Mouse (Mus musculus): ENCODE data around the gene Ksr2. TPM values are rescaled to one million over a fixed set of nuclear protein-coding genes. Genes with fewer than 3 reads are reported as not detected.
"Not testable (repeated sequence)": the region's sequence is repeated elsewhere in the genome, so short reads cannot be mapped to it uniquely, and the experiment has no call there.

Ksr2 gene
- polyA plus RNA-seq, 1 experiment from 2014 or later, result 2.1 TPM

GRCm38 (mm10) chr5:117614331-117615024 is 200.7 kb downstream of the Ksr2 start:
- WGBS, result 38% methylated on average over 5 of the region's 5 CpGs
- Histone ChIP-seq H3K4me3 (no peak overlapping the region), H3K36me3 (no peaks in the 10 kb centered on the region), H3K9me3 (no peaks in the 10 kb centered on the region), H3K27ac (no peak overlapping the region), H3K4me1 (replicated peaks) (no peaks in the 10 kb centered on the region), H3K27me3 (ENCODE audit: insufficient read depth, poor library complexity, severe bottlenecking) (no peaks in the 10 kb centered on the region; the same call in 1 of the 2 replicates)
- peak; percentile 84 for DNase-seq (ENCODE audit: low spot score)

GRCm38 (mm10) chr5:117620292-117620691 is 206.5 kb downstream of the Ksr2 start:
- no peak for DNase-seq (ENCODE audit: low spot score)
- Histone ChIP-seq H3K4me1 (replicated peaks) (peaks cover 11% of the 10 kb centered on the region), H3K4me3 (no peak overlapping the region), H3K27me3 (ENCODE audit: insufficient read depth, poor library complexity, severe bottlenecking) (peaks cover 5% of the 10 kb centered on the region; the same call in 1 of the 2 replicates), H3K36me3 (no peaks in the 10 kb centered on the region), H3K9me3 (no peaks in the 10 kb centered on the region), H3K27ac (no peak overlapping the region)
- 93% methylated on average over 4 of the region's 4 CpGs for WGBS

- Histone ChIP-seq H3K27me3 (ENCODE audit: insufficient read depth, poor library complexity, severe bottlenecking) (peaks cover 12% of the 10 kb centered on the region; the same call in 1 of the 2 replicates), H3K36me3 (no peaks in the 10 kb centered on the region), H3K9me3 (no peaks in the 10 kb centered on the region), H3K27ac (no peak overlapping the region), H3K4me1 (replicated peaks) (peaks cover 22% of the 10 kb centered on the region), H3K4me3 (no peak overlapping the region)
- WGBS, result 50% methylated on average over 12 of the region's 12 CpGs
- no peak for DNase-seq (ENCODE audit: low spot score)
Observed at GRCm38 (mm10) chr5:117622221-117622620, 208.4 kb downstream of the Ksr2 start.

GRCm38 (mm10) chr5:117623206-117623605 is 209.4 kb downstream of the Ksr2 start:
- Histone ChIP-seq H3K4me1 (replicated peaks) (peaks cover 24% of the 10 kb centered on the region), H3K27me3 (ENCODE audit: insufficient read depth, poor library complexity, severe bottlenecking) (peaks cover 12% of the 10 kb centered on the region; the same call in 1 of the 2 replicates)
- H3K36me3 ChIP-seq; H3K27ac ChIP-seq; H3K4me3 ChIP-seq; DNase-seq (ENCODE audit: low spot score); H3K9me3 ChIP-seq: not testable (repeated sequence)
- 88% methylated on average over 4 of the region's 4 CpGs for WGBS

GRCm38 (mm10) chr5:117626907-117627306 is 213.1 kb downstream of the Ksr2 start:
- Histone ChIP-seq H3K27ac (no peak overlapping the region), H3K4me1 (replicated peaks) (peaks cover 24% of the 10 kb centered on the region), H3K27me3 (ENCODE audit: insufficient read depth, poor library complexity, severe bottlenecking) (peaks cover 9% of the 10 kb centered on the region; the same call in 1 of the 2 replicates), H3K36me3 (no peaks in the 10 kb centered on the region), H3K9me3 (no peaks in the 10 kb centered on the region), H3K4me3 (no peak overlapping the region)
- 5% methylated on average over 4 of the region's 4 CpGs for WGBS
- peak; percentile 22 for DNase-seq (ENCODE audit: low spot score)

- H3K27ac ChIP-seq, result no peak overlapping the region
- WGBS, result 53% methylated on average over 7 of the region's 7 CpGs
Observed at GRCm38 (mm10) chr5:117628351-117628750, 214.6 kb downstream of the Ksr2 start.

GRCm38 (mm10) chr5:117629570-117629969 is 215.8 kb downstream of the Ksr2 start:
- Histone ChIP-seq H3K36me3 (no peaks in the 10 kb centered on the region), H3K27me3 (ENCODE audit: insufficient read depth, poor library complexity, severe bottlenecking) (peaks cover 9% of the 10 kb centered on the region; the same call in 1 of the 2 replicates), H3K27ac (no peak overlapping the region), H3K4me1 (replicated peaks) (peaks cover 12% of the 10 kb centered on the region), H3K9me3 (no peaks in the 10 kb centered on the region), H3K4me3 (no peak overlapping the region)
- 89% methylated on average over 14 of the region's 14 CpGs for WGBS
- DNase-seq (ENCODE audit: low spot score), result no peak

More at GRCm38 (mm10) chr5:117628351-117628750, 214.6 kb downstream of the Ksr2 start:
- peak; percentile 30 for DNase-seq (ENCODE audit: low spot score)
- Histone ChIP-seq H3K4me3 (no peak overlapping the region), H3K36me3 (no peaks in the 10 kb centered on the region), H3K9me3 (no peaks in the 10 kb centered on the region), H3K27me3 (ENCODE audit: insufficient read depth, poor library complexity, severe bottlenecking) (peaks cover 9% of the 10 kb centered on the region; the same call in 1 of the 2 replicates), H3K4me1 (replicated peaks) (peaks cover 15% of the 10 kb centered on the region)

- Histone ChIP-seq H3K27ac (no peak overlapping the region), H3K36me3 (no peaks in the 10 kb centered on the region), H3K4me3 (no peak overlapping the region), H3K9me3 (no peaks in the 10 kb centered on the region), H3K27me3 (ENCODE audit: insufficient read depth, poor library complexity, severe bottlenecking) (no peaks in the 10 kb centered on the region), H3K4me1 (replicated peaks) (no peaks in the 10 kb centered on the region)
- 89% methylated on average over 2 of the region's 2 CpGs for WGBS
- DNase-seq (ENCODE audit: low spot score), result no peak
Observed at GRCm38 (mm10) chr5:117635211-117635610, 221.4 kb downstream of the Ksr2 start.

- Histone ChIP-seq H3K9me3 (no peaks in the 10 kb centered on the region), H3K27ac (no peak overlapping the region), H3K36me3 (no peaks in the 10 kb centered on the region), H3K4me1 (replicated peaks) (no peaks in the 10 kb centered on the region), H3K27me3 (ENCODE audit: insufficient read depth, poor library complexity, severe bottlenecking) (no peaks in the 10 kb centered on the region), H3K4me3 (no peak overlapping the region)
- no peak for DNase-seq (ENCODE audit: low spot score)
- 83% methylated on average over 5 of the region's 5 CpGs for WGBS
Observed at GRCm38 (mm10) chr5:117635838-117636237, 222.0 kb downstream of the Ksr2 start.

GRCm38 (mm10) chr5:117641585-117641984 is 227.8 kb downstream of the Ksr2 start:
- DNase-seq (ENCODE audit: low spot score), result no peak

GRCm38 (mm10) chr5:117651238-117651886 is 237.6 kb downstream of the Ksr2 start:
- Histone ChIP-seq H3K27me3 (ENCODE audit: insufficient read depth, poor library complexity, severe bottlenecking) (no peaks in the 10 kb centered on the region), H3K4me3 (no peak overlapping the region), H3K9me3 (no peaks in the 10 kb centered on the region), H3K36me3 (no peaks in the 10 kb centered on the region), H3K4me1 (replicated peaks) (no peaks in the 10 kb centered on the region), H3K27ac (no peak overlapping the region)
- DNase-seq (ENCODE audit: low spot score), result no peak
- 88% methylated on average over 14 of the region's 14 CpGs for WGBS

More at GRCm38 (mm10) chr5:117641585-117641984, 227.8 kb downstream of the Ksr2 start:
- Histone ChIP-seq H3K27ac (no peak overlapping the region), H3K4me1 (replicated peaks) (no peaks in the 10 kb centered on the region), H3K9me3 (no peaks in the 10 kb centered on the region), H3K27me3 (ENCODE audit: insufficient read depth, poor library complexity, severe bottlenecking) (no peaks in the 10 kb centered on the region), H3K4me3 (no peak overlapping the region), H3K36me3 (no peaks in the 10 kb centered on the region)
- 90% methylated on average over 6 of the region's 6 CpGs for WGBS

- 43% methylated on average over 6 of the region's 6 CpGs for WGBS
- Histone ChIP-seq H3K4me1 (replicated peaks) (peaks cover 9% of the 10 kb centered on the region), H3K27me3 (ENCODE audit: insufficient read depth, poor library complexity, severe bottlenecking) (no peaks in the 10 kb centered on the region), H3K4me3 (no peak overlapping the region), H3K36me3 (no peaks in the 10 kb centered on the region), H3K27ac (no peak overlapping the region), H3K9me3 (no peaks in the 10 kb centered on the region)
- DNase-seq (ENCODE audit: low spot score), result no peak
Observed at GRCm38 (mm10) chr5:117658641-117659040, 244.8 kb downstream of the Ksr2 start.

GRCm38 (mm10) chr5:117659596-117659995 is 245.8 kb downstream of the Ksr2 start:
- Histone ChIP-seq H3K27ac (no peak overlapping the region), H3K4me1 (replicated peaks) (peaks cover 9% of the 10 kb centered on the region), H3K4me3 (no peak overlapping the region), H3K27me3 (ENCODE audit: insufficient read depth, poor library complexity, severe bottlenecking) (no peaks in the 10 kb centered on the region), H3K9me3 (no peaks in the 10 kb centered on the region), H3K36me3 (no peaks in the 10 kb centered on the region)
- WGBS, result 81% methylated on average over 13 of the region's 13 CpGs
- no peak for DNase-seq (ENCODE audit: low spot score)

All from hindbrain, embryonic 10.5 days (tissue).